Mouse (Mus musculus) gastrocnemius, postnatal 10 days (tissue): Measurements from ENCODE around the gene Cttnbp2. TPM values are rescaled to one million over a fixed set of nuclear protein-coding genes. Genes with fewer than 3 reads are reported as not detected.
"Not testable (repeated sequence)": the region's sequence is repeated elsewhere in the genome, so short reads cannot be mapped to it uniquely, and the experiment has no call there.

Experiments
- DNase-seq: peaks from one replicate; pipeline ENCODE4 v3.0.0; 2021; ENCODE audit warnings: mixed read lengths
- total RNA-seq, 2 experiments: library from RNA; stranded (reverse); gene quantifications; 2 replicates each; pipeline ENCODE4 v1.2.3; 2021

Cttnbp2 gene
- total RNA-seq, 2 experiments from 2014 or later, result 4.0 to 4.6 TPM

- DNase-seq, result no peak
Measured at GRCm38 (mm10) chr6:18415961-18416360, 98.7 kb downstream of the Cttnbp2 start.

GRCm38 (mm10) chr6:18411505-18412225 is 103.0 kb downstream of the Cttnbp2 start:
- DNase-seq, result no peak

DNA sequence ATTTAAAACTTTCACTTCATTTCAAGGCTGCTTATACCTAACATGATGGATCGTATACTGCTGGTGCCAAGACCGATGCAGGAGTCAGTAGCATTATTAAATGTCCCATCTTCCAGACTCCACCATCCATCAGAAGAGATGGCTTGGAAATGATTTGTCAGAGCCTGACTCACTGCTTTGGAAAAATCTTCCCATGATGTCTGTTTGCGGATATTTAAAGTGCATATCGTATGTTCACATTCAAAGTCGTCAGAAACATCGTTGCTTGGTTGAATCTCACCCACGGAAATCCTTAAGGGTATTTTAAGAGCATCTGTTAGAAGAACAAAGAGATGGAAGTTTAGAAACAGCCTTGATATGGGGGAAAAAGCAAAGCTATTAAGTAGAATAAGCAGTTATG is 106.2 kb downstream of the Cttnbp2 start:
- DNase-seq, result no peak

- DNase-seq, result no peak
Measured at GRCm38 (mm10) chr6:18401066-18401674, 113.5 kb downstream of the Cttnbp2 start.

GRCm38 (mm10) chr6:18381380-18381779 is 133.3 kb downstream of the Cttnbp2 start:
- no peak for DNase-seq

GRCm38 (mm10) chr6:18380300-18381202 is 134.1 kb downstream of the Cttnbp2 start:
- DNase-seq, result no peak

DNA sequence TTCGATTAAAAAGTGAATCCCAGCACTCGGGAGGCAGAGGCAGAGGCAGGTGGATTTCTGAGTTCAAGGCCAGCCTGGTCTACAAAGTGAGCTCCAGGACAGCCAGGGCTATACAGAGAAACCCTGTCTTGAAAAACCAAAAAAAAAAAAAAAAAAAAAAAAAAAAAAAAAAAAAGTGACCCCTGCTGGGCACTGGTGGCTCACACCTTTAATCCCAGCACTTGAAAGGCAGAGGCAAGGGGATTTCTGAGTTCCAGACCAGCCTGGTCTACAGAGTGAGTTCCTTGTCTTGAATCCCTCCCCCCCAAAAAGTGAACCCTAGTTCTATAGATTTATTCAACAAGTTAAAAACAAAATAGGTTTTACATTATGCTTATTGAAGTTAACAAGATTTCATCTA is 136.9 kb downstream of the Cttnbp2 start:
- DNase-seq, result not testable (repeated sequence)

- DNase-seq, result no peak
Measured at GRCm38 (mm10) chr6:18374744-18375143, 139.9 kb downstream of the Cttnbp2 start.

GRCm38 (mm10) chr6:18373652-18374051 is 141.0 kb downstream of the Cttnbp2 start:
- DNase-seq, result no peak

GRCm38 (mm10) chr6:18372447-18373228 is 142.0 kb downstream of the Cttnbp2 start:
- DNase-seq, result peak; percentile 56

DNA sequence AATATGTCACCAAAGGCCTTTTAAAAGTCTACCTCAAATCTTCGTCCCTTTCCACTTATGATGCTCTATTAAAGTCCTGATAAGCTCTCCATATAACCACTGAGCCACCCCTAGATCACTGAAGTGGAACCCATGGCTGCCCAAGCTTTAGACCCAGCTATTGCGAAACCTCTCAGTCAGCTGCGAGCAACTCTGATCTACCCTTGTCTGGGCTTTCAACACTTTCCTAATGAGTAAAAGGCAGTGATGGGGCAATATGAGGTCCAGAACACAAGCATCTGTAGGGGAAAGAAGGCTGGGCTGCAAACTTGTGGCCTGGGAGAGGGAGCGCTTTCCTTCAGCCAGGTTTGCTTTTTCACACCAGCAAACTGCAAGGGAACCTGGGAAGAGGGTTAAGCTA is 144.9 kb downstream of the Cttnbp2 start:
- DNase-seq, result no peak

DNA sequence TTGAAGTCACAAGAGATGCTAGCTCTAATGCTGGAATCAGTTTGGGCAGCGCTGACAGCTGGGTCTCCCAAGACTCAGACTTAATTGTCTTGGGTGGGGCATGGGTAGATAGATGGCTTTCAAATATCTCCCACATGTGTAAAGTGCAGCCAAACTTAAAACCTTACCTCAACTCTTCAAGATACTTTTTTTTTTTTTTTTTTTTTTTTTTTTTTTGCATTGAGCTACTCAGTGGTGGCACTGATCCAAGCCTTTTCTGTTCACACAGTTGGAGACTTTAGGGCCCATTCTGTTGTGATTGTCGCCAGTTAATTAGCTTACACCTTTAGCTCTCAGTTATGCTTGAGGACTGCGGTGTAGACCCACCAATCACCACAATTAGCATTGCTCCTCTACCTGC is 145.6 kb downstream of the Cttnbp2 start:
- no peak for DNase-seq

GRCm38 (mm10) chr6:18362232-18362631 is 152.4 kb downstream of the Cttnbp2 start:
- DNase-seq, result no peak

DNA sequence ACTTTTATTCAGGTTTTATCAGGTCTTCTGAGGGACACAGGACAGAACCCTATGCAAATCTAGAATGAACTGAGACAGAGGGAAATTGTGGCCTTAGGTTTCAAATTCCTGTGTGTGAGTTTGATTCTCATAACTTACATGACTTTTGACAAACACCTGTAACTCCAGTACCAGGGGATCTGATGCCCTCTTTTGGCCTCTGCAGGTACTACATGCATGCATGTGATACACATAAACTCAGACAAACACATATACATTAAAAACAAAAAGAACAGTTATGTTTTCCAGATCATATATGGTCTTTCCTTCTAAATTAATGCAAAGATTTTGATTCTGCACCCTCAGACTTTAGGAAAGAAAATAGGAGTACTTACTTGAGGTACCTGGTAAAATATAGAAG is 153.7 kb downstream of the Cttnbp2 start:
- no peak for DNase-seq

DNA sequence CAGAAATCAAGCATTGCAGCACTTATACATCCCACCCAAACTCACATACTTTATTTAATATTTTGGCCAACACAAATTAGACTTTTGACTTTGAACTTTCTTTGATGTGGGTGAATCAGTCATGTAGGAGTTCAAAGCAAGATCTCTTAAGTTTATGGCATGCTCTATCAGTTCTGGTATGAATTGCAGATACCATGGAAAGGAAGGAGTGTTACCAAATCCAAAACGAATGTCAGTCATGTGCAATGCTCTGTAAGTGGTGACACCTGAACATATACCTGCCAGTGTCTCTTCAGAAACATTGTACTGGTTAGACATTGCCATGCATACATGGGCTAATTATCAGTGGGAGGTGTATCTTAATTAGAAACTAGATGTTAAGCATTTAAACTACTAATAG is 154.5 kb downstream of the Cttnbp2 start:
- no peak for DNase-seq

DNA sequence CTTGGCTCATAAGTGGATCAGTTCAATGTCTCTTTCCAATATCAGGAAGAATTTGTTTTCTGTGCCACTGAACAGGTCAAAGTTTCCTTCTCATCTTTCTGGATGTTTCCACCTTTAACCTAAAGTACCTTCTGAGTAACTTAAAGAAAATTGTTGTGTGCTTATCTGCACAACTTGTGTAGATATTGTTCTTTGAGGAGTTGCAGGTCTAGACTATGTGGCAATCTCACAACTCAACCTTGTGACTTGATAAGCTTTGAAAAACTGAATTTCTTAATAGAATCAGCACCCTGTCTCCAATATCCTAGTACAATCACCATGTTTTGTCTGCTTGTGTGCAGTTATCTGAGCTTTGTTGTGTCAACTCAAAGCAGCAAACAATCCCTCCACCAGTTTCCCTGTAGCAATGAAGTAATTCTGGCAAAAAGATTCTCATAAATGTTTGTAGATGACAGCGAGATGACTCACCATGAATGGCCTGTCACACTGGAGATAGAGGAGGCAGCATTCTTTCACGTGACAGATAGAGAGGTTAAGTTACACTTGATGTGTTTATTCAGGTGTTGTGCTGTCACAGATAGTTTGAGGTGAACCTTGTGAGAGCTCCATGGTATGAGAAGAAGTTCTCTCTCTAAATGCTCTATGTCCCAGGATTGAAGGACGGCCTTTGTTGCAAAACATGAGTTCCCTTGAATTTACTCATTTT is 165.3 kb downstream of the Cttnbp2 start:
- no peak for DNase-seq

DNA sequence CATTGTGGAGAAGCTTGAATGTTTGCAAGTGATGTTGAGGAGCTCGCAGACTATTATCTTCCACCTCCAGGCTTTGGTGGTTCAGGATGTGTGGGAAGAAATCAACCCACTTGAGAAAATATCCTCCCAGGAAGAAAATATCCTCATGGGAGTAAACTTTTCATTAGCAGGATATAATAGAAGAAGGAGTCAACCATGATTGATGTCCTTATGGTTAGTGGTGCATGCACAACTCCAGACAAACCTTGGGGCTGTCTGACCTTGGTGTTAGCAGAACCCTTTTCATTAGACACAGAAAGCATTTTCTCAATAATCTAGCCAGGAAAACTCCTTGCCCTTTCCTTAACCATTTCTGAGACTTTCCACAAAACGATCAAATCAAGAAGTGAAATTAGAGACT is 170.4 kb downstream of the Cttnbp2 start:
- DNase-seq, result no peak

GRCm38 (mm10) chr6:18338307-18338706 is 176.3 kb downstream of the Cttnbp2 start:
- DNase-seq, result no peak

- DNase-seq, result no peak
Measured at GRCm38 (mm10) chr6:18335393-18335792, 179.2 kb downstream of the Cttnbp2 start.

DNA sequence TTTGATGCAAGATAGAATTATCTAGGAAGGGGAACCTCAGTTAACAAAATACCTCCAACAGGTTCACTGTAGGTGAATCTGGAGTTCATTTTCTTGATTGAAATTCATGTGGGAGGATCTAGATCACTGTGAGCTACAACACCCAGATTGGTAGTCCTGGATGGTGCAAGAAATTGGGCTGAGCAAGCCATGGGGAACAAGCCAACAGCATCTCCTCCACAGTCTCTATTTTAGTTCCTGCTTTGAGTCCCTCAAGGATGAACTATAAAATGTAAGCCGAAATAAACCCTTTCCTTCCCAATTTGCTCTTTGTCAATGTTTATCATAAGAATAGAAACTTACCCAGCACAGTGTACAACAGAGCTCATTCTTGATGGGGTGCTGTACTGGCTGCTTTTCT is 191.7 kb downstream of the Cttnbp2 start:
- no peak for DNase-seq
